Mouse (Mus musculus) CH12.LX (cell line): Measurements from ENCODE around the gene Gars. TPM values are rescaled to one million over a fixed set of nuclear protein-coding genes. Genes with fewer than 3 reads are reported as not detected.

Source experiments
- DNase-seq: peaks from one replicate; pipeline ENCODE4 v3.0.0-alpha.2; 2013; ENCODE audit errors: extremely low read depth
- H3K27ac ChIP-seq: 2 replicates; pipeline ENCODE4 v1.5.1; 2012; ENCODE audit warnings: low read depth, mild to moderate bottlenecking, control low read depth, moderate library complexity; ENCODE audit not compliant: insufficient read depth
- H3K27me3 ChIP-seq: replicated peaks from 2 replicates; pipeline ENCODE3; 2012; ENCODE audit warnings: inconsistent platforms
- H3K36me3 ChIP-seq, 2 experiments: replicated peaks in 1 of 2; 2 replicates each; pipeline versions ENCODE3 to v1.6.1; 2012; ENCODE audit warnings: inconsistent platforms in 1 of 2, low read length in 1 of 2, mild to moderate bottlenecking in 1 of 2, mixed read lengths in 1 of 2, moderate library complexity in 1 of 2; ENCODE audit not compliant: control insufficient read depth in 1 of 2, insufficient read depth in 1 of 2
- H3K4me1 ChIP-seq, 2 experiments: 2 replicates each; pipeline ENCODE4 v1.6.1; 2012; ENCODE audit warnings: inconsistent platforms in 1 of 2, moderate library complexity in 1 of 2; ENCODE audit not compliant: insufficient read depth in 2 of 2, control insufficient read depth in 1 of 2
- H3K4me2 ChIP-seq: 2 replicates; pipeline ENCODE4 v1.6.1; 2012; ENCODE audit warnings: low read depth, mild to moderate bottlenecking, control low read depth; ENCODE audit not compliant: poor library complexity, insufficient read depth, severe bottlenecking
- H3K4me3 ChIP-seq, 3 experiments: fragments of 150-350 bp in 1 of 3; sonication (generic) in 1 of 3; replicated peaks in 1 of 3; 2 replicates each; pipeline versions ENCODE3 to v1.5.1; 2011 to 2012; ENCODE audit warnings: low read depth in 2 of 3, low read length in 2 of 3, mild to moderate bottlenecking in 2 of 3, moderate library complexity in 2 of 3, control low read depth in 1 of 3, improper control_type of control experiment in 1 of 3, inconsistent platforms in 1 of 3, mixed read lengths in 1 of 3; ENCODE audit not compliant: poor library complexity in 1 of 3
- H3K79me2 ChIP-seq: replicated peaks from 2 replicates; pipeline ENCODE4 v1.6.1; 2012; ENCODE audit warnings: mild to moderate bottlenecking, moderate library complexity; ENCODE audit not compliant: control insufficient read depth, poor library complexity, insufficient read depth, severe bottlenecking; ENCODE audit errors: extremely low read depth
- H3K9ac ChIP-seq: 2 replicates; pipeline ENCODE4 v1.6.1; 2012; ENCODE audit warnings: low read depth, mild to moderate bottlenecking, control low read depth, moderate library complexity; ENCODE audit not compliant: insufficient read depth
- H3K9me3 ChIP-seq: replicated peaks from 2 replicates; pipeline ENCODE3; 2012; ENCODE audit warnings: low read length, inconsistent platforms, mixed read lengths
- BHLHE40 ChIP-seq: IDR thresholded peaks from 2 replicates; pipeline ENCODE4 v1.6.1; 2011; ENCODE audit warnings: mild to moderate bottlenecking, low read depth, low read length, improper control_type of control experiment
- CHD1 ChIP-seq: IDR thresholded peaks from 2 replicates; pipeline ENCODE4 v1.6.1; 2012; ENCODE audit warnings: low read depth, low read length, improper control_type of control experiment, inconsistent platforms
- CHD2 ChIP-seq: IDR thresholded peaks from 2 replicates; pipeline ENCODE4 v1.6.1; 2011; ENCODE audit warnings: low read length, improper control_type of control experiment
- E2F4 ChIP-seq: IDR thresholded peaks from 2 replicates; pipeline ENCODE4 v1.6.1; 2011; ENCODE audit warnings: low read depth, low read length, improper control_type of control experiment; ENCODE audit not compliant: insufficient replicate concordance
- ELF1 ChIP-seq: IDR thresholded peaks from 2 replicates; pipeline ENCODE4 v1.6.1; 2014; ENCODE audit warnings: low read depth, mild to moderate bottlenecking, inconsistent platforms, low read length, improper control_type of control experiment
- EP300 ChIP-seq: IDR thresholded peaks from 2 replicates; pipeline ENCODE4 v1.6.1; 2011; ENCODE audit warnings: low read length, improper control_type of control experiment
- ETS1 ChIP-seq: conservative IDR thresholded peaks from 2 replicates; pipeline ENCODE4 v1.6.1; 2012; ENCODE audit warnings: low read depth, mild to moderate bottlenecking, inconsistent platforms, low read length, improper control_type of control experiment, moderate library complexity
- HCFC1 ChIP-seq: IDR thresholded peaks from 2 replicates; pipeline ENCODE4 v1.6.1; 2012; ENCODE audit warnings: low read depth, mild to moderate bottlenecking, inconsistent platforms, low read length, improper control_type of control experiment
- IRF4 ChIP-seq: IDR thresholded peaks from 2 replicates; pipeline ENCODE4 v1.6.1; 2014; ENCODE audit warnings: low read depth, mild to moderate bottlenecking, inconsistent platforms, low read length, improper control_type of control experiment
- JUN ChIP-seq: IDR thresholded peaks from 2 replicates; pipeline ENCODE4 v1.6.1; 2011; ENCODE audit warnings: low read depth, mild to moderate bottlenecking, low read length, improper control_type of control experiment, moderate library complexity; ENCODE audit not compliant: insufficient read depth
- KAT2A ChIP-seq: IDR thresholded peaks from 2 replicates; pipeline ENCODE4 v1.6.1; 2012; ENCODE audit warnings: low read length, improper control_type of control experiment, inconsistent platforms; ENCODE audit not compliant: insufficient replicate concordance
- MAZ ChIP-seq: IDR thresholded peaks from 2 replicates; pipeline ENCODE4 v1.6.1; 2012; ENCODE audit warnings: low read depth, mild to moderate bottlenecking, inconsistent platforms, low read length, improper control_type of control experiment, moderate library complexity
- MEF2A ChIP-seq: IDR thresholded peaks from 2 replicates; pipeline ENCODE4 v1.6.1; 2014; ENCODE audit warnings: low read depth, mild to moderate bottlenecking, inconsistent platforms, low read length, improper control_type of control experiment, borderline replicate concordance
- MXI1 ChIP-seq: IDR thresholded peaks from 2 replicates; pipeline ENCODE4 v1.6.1; 2011; ENCODE audit warnings: mild to moderate bottlenecking, low read depth, low read length, improper control_type of control experiment
- NELFE ChIP-seq: IDR thresholded peaks from 2 replicates; pipeline ENCODE4 v1.6.1; 2011; ENCODE audit warnings: low read depth, low read length, improper control_type of control experiment
- NRF1 ChIP-seq: IDR thresholded peaks from 2 replicates; pipeline ENCODE4 v1.6.1; 2014; ENCODE audit warnings: low read depth, mild to moderate bottlenecking, inconsistent platforms, low read length, improper control_type of control experiment, moderate library complexity
- RCOR1 ChIP-seq: conservative IDR thresholded peaks from 2 replicates; pipeline ENCODE4 v1.6.1; 2012; ENCODE audit warnings: low read depth, mild to moderate bottlenecking, inconsistent platforms, low read length, improper control_type of control experiment
- SIN3A ChIP-seq: IDR thresholded peaks from 2 replicates; pipeline ENCODE4 v1.6.1; 2012; ENCODE audit warnings: low read length, improper control_type of control experiment, inconsistent platforms
- TBP ChIP-seq: conservative IDR thresholded peaks from 2 replicates; pipeline ENCODE4 v1.6.1; 2011; ENCODE audit warnings: low read depth, low read length, improper control_type of control experiment
- TCF12 ChIP-seq: IDR thresholded peaks from 2 replicates; pipeline ENCODE4 v1.6.1; 2014; ENCODE audit warnings: low read depth, mild to moderate bottlenecking, inconsistent platforms, low read length, improper control_type of control experiment
- UBTF ChIP-seq: IDR thresholded peaks from 2 replicates; pipeline ENCODE4 v1.6.1; 2012; ENCODE audit warnings: low read depth, mild to moderate bottlenecking, inconsistent platforms, low read length, improper control_type of control experiment, moderate library complexity
- USF2 ChIP-seq: conservative IDR thresholded peaks from 2 replicates; pipeline ENCODE4 v1.6.1; 2011; ENCODE audit warnings: low read depth, low read length, improper control_type of control experiment
- ZC3H11A ChIP-seq: IDR thresholded peaks from 2 replicates; pipeline ENCODE4 v1.6.1; 2012; ENCODE audit warnings: low read depth, mild to moderate bottlenecking, inconsistent platforms, low read length, improper control_type of control experiment
- ZKSCAN1 ChIP-seq: IDR thresholded peaks from 2 replicates; pipeline ENCODE4 v1.6.1; 2012; ENCODE audit warnings: low read depth, inconsistent platforms, low read length, improper control_type of control experiment, borderline replicate concordance
- ZMIZ1 ChIP-seq: IDR thresholded peaks from 2 replicates; pipeline ENCODE4 v1.6.1; 2012; ENCODE audit warnings: low read depth, mild to moderate bottlenecking, inconsistent platforms, low read length, improper control_type of control experiment
- ZNF384 ChIP-seq: IDR thresholded peaks from 2 replicates; pipeline ENCODE4 v1.6.1; 2012; ENCODE audit warnings: low read depth, low read length, improper control_type of control experiment, inconsistent platforms
- dilution Hi-C: fragments of 300-500 bp; cut with MboI; formaldehyde crosslinking; loops from 2 replicates; pipeline ENCODE4 v1.14.3; 2020; ENCODE audit warnings: low sequenced_read_pairs; ENCODE audit not compliant: extremely low pct_unique_long_range_greater_than_20kb, extremely low pct_ligation_motif_present
- in situ Hi-C: fragments of 300-500 bp; cut with MboI; formaldehyde crosslinking; loops from 3 replicates; pipeline ENCODE4 v1.14.3; 2019; ENCODE audit warnings: low sequenced_read_pairs, low pct_ligation_motif_present, low pct_unique_long_range_greater_than_20kb, mixed read lengths
- polyA plus RNA-seq: library from polyadenylated mRNA; unstranded; fragments of >175 nt; gene quantifications from 2 replicates; pipeline ENCODE4 v1.2.1, GENCODE M21; 2012; ENCODE audit warnings: low read depth; ENCODE audit not compliant: insufficient read length
- total RNA-seq, 2 experiments: library from RNA; depleted of rRNA; stranded (reverse); fragments of 300-350 nt in 1 of 2; fragments of >200 nt in 1 of 2; gene quantifications; 2 replicates each; pipeline ENCODE4 v1.2.3; 2012 to 2014

Gene Gars
- total and polyA plus RNA-seq, 3 experiments, result 329 to 457 (median 341) TPM

- Histone ChIP-seq H3K36me3 (peaks cover 31 to 67% of the 10 kb centered on the region in 2 experiments), H3K4me1 (peaks cover 26 to 55% of the 10 kb centered on the region in 2 experiments), H3K79me2 (peaks cover 98% of the 10 kb centered on the region), H3K27ac (no peak overlapping the region), H3K4me2 (no peak overlapping the region), H3K9me3 (no peaks in the 10 kb centered on the region), H3K27me3 (no peaks in the 10 kb centered on the region), H3K9ac (no peak overlapping the region), H3K4me3 (no peak overlapping the region)
- dilution Hi-C loops (no loop called here), in situ Hi-C loops (no loop called here)
- TF ChIP-seq ETS1 (no peak), ZC3H11A (no peak), EP300 (no peak), CHD1 (no peak), CHD2 (no peak), KAT2A (no peak), USF2 (no peak), ZNF384 (no peak), TCF12 (no peak), MXI1 (no peak), MEF2A (no peak), MAZ (no peak), UBTF (no peak), BHLHE40 (no peak), SIN3A (no peak), ZKSCAN1 (no peak), IRF4 (no peak), HCFC1 (no peak), ZMIZ1 (no peak)
- DNase-seq, result no peak
These were observed 5.4 kb downstream of the Gars start for GRCm38 (mm10) chr6:55043206-55043605.

GRCm38 (mm10) chr6:55044542-55044941 is 6.7 kb downstream of the Gars start:
- no peak overlapping the region for H3K9ac ChIP-seq
- H3K4me3 ChIP-seq, result no peak overlapping the region
- dilution Hi-C loops, result no loop called here
- DNase-seq, result no peak
- no peak for TF ChIP-seq ELF1
- TF ChIP-seq ETS1, result no peak
- no peak for TF ChIP-seq BHLHE40
- no peak for TF ChIP-seq USF2
- TF ChIP-seq IRF4, result no peak
- no peak for TF ChIP-seq HCFC1
- no peak for TF ChIP-seq ZMIZ1
- TF ChIP-seq MEF2A, result no peak
- no peak for TF ChIP-seq NRF1
- TF ChIP-seq NELFE, result no peak
- TF ChIP-seq E2F4, result no peak
- TF ChIP-seq RCOR1, result no peak
- no peak for TF ChIP-seq TBP
- TF ChIP-seq JUN, result no peak
- TF ChIP-seq, all 38 proteins: peak for 0
- H3K4me2 ChIP-seq, result 0 out of 2 replicates have a peak overlapping the region, but pooled peaks have one; percentile 7
- peaks cover 96% of the 10 kb centered on the region for H3K79me2 ChIP-seq
- peaks cover 35 to 79% of the 10 kb centered on the region in 2 experiments for H3K36me3 ChIP-seq
- no peaks in the 10 kb centered on the region for H3K27me3 ChIP-seq
- in situ Hi-C loops, result no loop called here
- H3K4me1 ChIP-seq, result peaks cover 26 to 55% of the 10 kb centered on the region in 2 experiments
- no peak overlapping the region for H3K27ac ChIP-seq
- no peaks in the 10 kb centered on the region for H3K9me3 ChIP-seq
